Mouse (Mus musculus) thymus, postnatal 25 days (tissue): Measurements from ENCODE around the gene Abhd17b.

ENCODE experiments used
- DNase-seq: peaks from one replicate; pipeline ENCODE4 v3.0.0; 2022

The Abhd17b gene

DNA sequence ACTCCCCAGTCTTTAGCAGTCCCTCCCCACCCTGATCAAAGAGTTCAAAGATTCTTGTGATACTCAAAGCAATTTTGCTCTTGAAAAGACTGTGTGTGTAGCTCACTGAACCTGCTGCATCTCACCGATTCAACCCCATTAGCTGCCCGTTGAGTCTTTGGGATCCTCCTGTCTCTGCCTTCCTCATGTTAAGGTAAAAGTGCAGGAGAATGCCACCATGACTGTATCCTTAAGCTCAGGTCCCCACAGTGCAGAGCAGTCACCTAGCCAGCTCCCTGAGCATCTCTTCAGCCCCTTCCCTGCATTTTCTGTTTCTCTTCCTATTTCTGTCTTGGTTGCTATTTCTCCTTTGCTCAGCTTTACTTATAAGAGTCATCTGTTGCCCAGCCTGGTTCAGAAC, 80.2 kb downstream of the Abhd17b start:
- no peak for DNase-seq

DNA sequence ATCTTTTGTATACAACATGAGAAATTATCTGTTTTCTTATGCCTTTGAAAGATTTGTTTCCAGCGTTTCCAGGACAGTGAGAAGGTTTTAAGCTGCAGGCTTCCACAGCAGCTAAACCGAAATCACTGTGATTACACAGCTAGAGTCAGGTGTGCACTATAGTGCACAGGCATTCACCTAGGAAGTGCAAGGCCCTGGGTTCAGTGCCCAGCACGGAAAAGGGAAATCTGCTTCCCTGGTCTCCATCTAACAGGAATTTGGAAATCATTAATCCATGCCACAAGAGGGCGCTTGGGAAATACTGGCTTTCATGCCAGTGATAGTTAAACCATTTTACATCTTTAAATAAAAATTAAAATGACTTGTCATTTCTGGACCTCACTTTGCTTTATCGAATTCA, 81.1 kb downstream of the Abhd17b start:
- no peak for DNase-seq
